ENCODE assay signal across 25 mouse cellular contexts in the genomic region with DNA sequence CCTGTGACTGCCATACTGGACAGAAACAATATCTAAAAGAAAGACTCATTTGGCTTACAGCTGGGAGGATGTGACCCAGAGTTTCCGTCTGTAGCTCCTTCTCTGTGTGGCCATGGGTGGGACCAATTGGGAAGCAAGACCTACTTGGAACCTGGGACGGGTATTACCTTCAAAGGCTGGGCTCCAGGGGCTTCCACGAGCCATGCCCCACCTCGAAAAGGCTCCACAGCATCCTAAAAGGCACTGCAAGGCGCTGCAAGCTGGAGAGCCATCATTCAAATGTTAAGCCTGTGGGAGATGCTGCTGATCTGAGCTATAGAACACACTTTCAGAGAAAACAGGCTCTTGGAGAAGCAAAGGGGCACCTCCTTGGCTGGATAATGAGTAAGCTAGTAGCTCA. TPM values are rescaled to one million over a fixed set of nuclear protein-coding genes. Genes with fewer than 3 reads are reported as not detected.
"Had no signal": no experiment of that assay in that cellular context is flagged by ENCODE, and none has a peak within 500 bp of the region (broad histone marks: within the 10 kb centered on the region; RNA-seq: fewer than 3 reads in every experiment).

No protein-coding gene starts in this region.

- H3K4me1 ChIP-seq: hindbrain, embryonic 13.5 days; hindbrain, embryonic 15.5 days; limb, embryonic 12.5 days had no signal

- H3K9me3 ChIP-seq: heart, embryonic 10.5 days; heart, embryonic 12.5 days; hindbrain, embryonic 13.5 days; hindbrain, embryonic 15.5 days; kidney, embryonic 15.5 days; limb, embryonic 12.5 days; liver, embryonic 13.5 days; liver, embryonic 15.5 days had no signal

- H3K9ac ChIP-seq: forebrain, postnatal 0 days; heart, embryonic 12.5 days; hindbrain, embryonic 13.5 days; hindbrain, embryonic 15.5 days; kidney, embryonic 15.5 days; limb, embryonic 12.5 days; liver, embryonic 13.5 days; liver, embryonic 15.5 days had no signal

- H3K36me3 ChIP-seq: heart, embryonic 10.5 days; heart, embryonic 12.5 days; hindbrain, embryonic 13.5 days; hindbrain, embryonic 15.5 days; kidney, embryonic 15.5 days; limb, embryonic 12.5 days; liver, embryonic 13.5 days; liver, embryonic 15.5 days had no signal

- H3K27me3 ChIP-seq: heart, embryonic 12.5 days; hindbrain, embryonic 13.5 days; hindbrain, embryonic 15.5 days; kidney, embryonic 15.5 days; limb, embryonic 12.5 days; liver, embryonic 13.5 days; liver, embryonic 15.5 days had no signal

- H3K4me2 ChIP-seq: heart, embryonic 12.5 days; hindbrain, embryonic 13.5 days; hindbrain, embryonic 15.5 days; kidney, embryonic 15.5 days; limb, embryonic 12.5 days; liver, embryonic 13.5 days; liver, embryonic 15.5 days had no signal

- DNase-seq: forebrain, postnatal 0 days; gastrocnemius, postnatal 10 days; gastrocnemius, postnatal 36 days; heart, postnatal 10 days; kidney, adult 11 months; kidney, adult 2 months; kidney, adult 9 months; kidney, postnatal 14 days; kidney, postnatal 36 days; layer of hippocampus, adult 9-11 months; layer of hippocampus, postnatal 36 days; left cerebral cortex, postnatal 4 days; liver, embryonic 13.5 days had no signal

- ATAC-seq: forebrain, postnatal 0 days; hindbrain, postnatal 0 days; intestine, embryonic 16.5 days had no signal

- H3K4me3 ChIP-seq: heart, embryonic 10.5 days; heart, embryonic 12.5 days; hindbrain, embryonic 13.5 days; hindbrain, embryonic 15.5 days; kidney, embryonic 15.5 days; limb, embryonic 12.5 days; liver, embryonic 13.5 days; liver, embryonic 15.5 days had no signal

- H3K27ac ChIP-seq: heart, embryonic 10.5 days; hindbrain, embryonic 13.5 days; hindbrain, embryonic 15.5 days; hindbrain, postnatal 0 days; kidney, embryonic 15.5 days; kidney, postnatal 0 days; limb, embryonic 12.5 days; liver, embryonic 13.5 days; liver, embryonic 15.5 days had no signal

RNA-seq across cellular contexts. Expression of a gene that starts 16.1 kb away (rescaled TPM):
- total RNA-seq: hematopoietic stem cell, adult 5-6 weeks; liver, adult 2 months had no signal
- polyA plus RNA-seq: limb, embryonic 12.5 days had no signal
